ENCODE assay signal across 13 mouse cellular contexts in genomic region chr10:58800996-58801433, GRCm38 (mm10). TPM values are rescaled to one million over a fixed set of nuclear protein-coding genes. Genes with fewer than 3 reads are reported as not detected.
A peak's percentile ranks its signal among the peaks of the same experiment; 100 is the strongest.
DNase-seq lines count a peak whose midpoint lies in the region; ATAC-seq lines count a peak whose summit lies in the region.
"Had no signal": no experiment of that assay in that cellular context is flagged by ENCODE, and none has a peak within 500 bp of the region (broad histone marks: within the 10 kb centered on the region; RNA-seq: fewer than 3 reads in every experiment).

No protein-coding gene starts in this region.

- no peaks in the 10 kb centered on the region for H3K36me3 ChIP-seq in midbrain, embryonic 13.5 days
- no peaks in the 10 kb centered on the region for H3K36me3 ChIP-seq in midbrain, embryonic 10.5 days
- H3K36me3 ChIP-seq in forebrain, embryonic 15.5 days, result no peaks in the 10 kb centered on the region

- H3K27me3 ChIP-seq in midbrain, embryonic 13.5 days, result peaks cover 4% of the 10 kb centered on the region; the same call in 1 of the 2 replicates
- no peaks in the 10 kb centered on the region for H3K27me3 ChIP-seq in midbrain, embryonic 10.5 days (ENCODE audit: low read depth, poor library complexity, severe bottlenecking)
- no peaks in the 10 kb centered on the region for H3K27me3 ChIP-seq in forebrain, embryonic 15.5 days

- no peak for DNase-seq in midbrain, embryonic 10.5 days (ENCODE audit: low spot score)
- peak; percentile 67 to 71 for DNase-seq in left cerebral cortex, postnatal 14 days (ENCODE audit: low spot score in 2 of 2)
- DNase-seq in right cerebral cortex, postnatal 36 days (ENCODE audit: low spot score in 2 of 2), result peak; percentile 42 to 62
- no peak for DNase-seq in kidney, postnatal 25 days
- no peak for DNase-seq in lung, adult 18-20 months
- DNase-seq: adrenal gland, postnatal 25 days; cerebellum, adult 11-12 months; kidney, adult 9 months; thymus, postnatal 36 days had no signal

- 0 out of 2 replicates have a peak overlapping the region, but pooled peaks have one; percentile 3 for H3K27ac ChIP-seq in midbrain, embryonic 13.5 days
- no peak overlapping the region for H3K27ac ChIP-seq in midbrain, embryonic 10.5 days (replicated peaks)
- H3K27ac ChIP-seq in forebrain, embryonic 15.5 days (replicated peaks), result peak overlapping the region; percentile 75

- 51% methylated on average over 21 of the region's 21 CpGs for WGBS in midbrain, embryonic 13.5 days
- 74% methylated on average over 21 of the region's 21 CpGs for WGBS in midbrain, embryonic 10.5 days
- WGBS in forebrain, embryonic 15.5 days, result 8% methylated on average over 21 of the region's 21 CpGs

- no peaks in the 10 kb centered on the region for H3K4me1 ChIP-seq in midbrain, embryonic 13.5 days (replicated peaks)
- no peaks in the 10 kb centered on the region for H3K4me1 ChIP-seq in midbrain, embryonic 10.5 days
- H3K4me1 ChIP-seq in forebrain, embryonic 15.5 days, result peaks cover 22% of the 10 kb centered on the region

- H3K9me3 ChIP-seq in midbrain, embryonic 13.5 days, result no peaks in the 10 kb centered on the region
- no peaks in the 10 kb centered on the region for H3K9me3 ChIP-seq in midbrain, embryonic 10.5 days (replicated peaks)
- H3K9me3 ChIP-seq in forebrain, embryonic 15.5 days, result no peaks in the 10 kb centered on the region

- peak overlapping the region; percentile 17 for H3K4me2 ChIP-seq in midbrain, embryonic 13.5 days (replicated peaks)
- H3K4me2 ChIP-seq in forebrain, embryonic 15.5 days (replicated peaks), result peak overlapping the region; percentile 38

- intact Hi-C loops in left cerebral cortex, postnatal 14 days (cut with DNase I), result loop anchor here (5.0 to 10.0 kb wide), 2 partner anchors 126 to 239 kb away; partner anchors contain the start of gene Edar

- ATAC-seq in midbrain, embryonic 13.5 days, result peak; percentile 70; the same call in 1 of the 2 replicates
- peak; percentile 33 for ATAC-seq in forebrain, embryonic 15.5 days (replicated peaks)
- ATAC-seq in CD4-positive, CD25-positive, alpha-beta regulatory T cell, adult 4 months, result no peak

- H3K9ac ChIP-seq in midbrain, embryonic 13.5 days (replicated peaks), result no peak overlapping the region
- no peak overlapping the region; the same call in 1 of the 2 replicates for H3K9ac ChIP-seq in forebrain, embryonic 15.5 days (replicated peaks)

- no peak overlapping the region for H3K4me3 ChIP-seq in midbrain, embryonic 13.5 days (replicated peaks)
- no peak overlapping the region for H3K4me3 ChIP-seq in midbrain, embryonic 10.5 days
- peak overlapping the region; percentile 14; the same call in 1 of the 2 replicates for H3K4me3 ChIP-seq in forebrain, embryonic 15.5 days

RNA-seq across cellular contexts. Expression of gene Sh3rf3, which starts 12.1 kb away (rescaled TPM):
- polyA plus RNA-seq in midbrain, embryonic 13.5 days (2015; fragmentation: Nextera tagmentation; extraction: Ambion mirVana), result 1.6 and 2.1 TPM in 2 replicates
- 0.56 and 0.83 TPM in 2 replicates for polyA plus RNA-seq in midbrain, embryonic 10.5 days (2016; fragmentation: Nextera tagmentation; extraction: Ambion mirVana)
- polyA plus RNA-seq in forebrain, embryonic 15.5 days (2015; fragmentation: Nextera tagmentation; extraction: Ambion mirVana), result 12.5 and 13.1 TPM in 2 replicates
- total RNA-seq in left cerebral cortex, postnatal 14 days (2021), result 10 to 100 TPM; 73.2 to 87.0 TPM
- not detected for polyA plus RNA-seq in CD4-positive, CD25-positive, alpha-beta regulatory T cell, adult 4 months (2017; shearing (Covaris generic))
- total RNA-seq: megakaryocyte, adult 5-6 weeks had no signal

Comparison
In these comparisons a context has a peak if more than half of its experiments do, and no peak if none do; other contexts are left out.
1. DNase-seq: peak in left cerebral cortex, postnatal 14 days (2 of 2) and right cerebral cortex, postnatal 36 days (2 of 2); none in midbrain, embryonic 10.5 days (single experiment), kidney, postnatal 25 days (0 of 2) and lung, adult 18-20 months (0 of 2).